Mouse (Mus musculus) megakaryocyte progenitor cell, adult 5-6 weeks (primary cell): ENCODE results near the gene Ltbp3. TPM values are rescaled to one million over a fixed set of nuclear protein-coding genes. Genes with fewer than 3 reads are reported as not detected.
A peak's percentile ranks its signal among the peaks of the same experiment; 100 is the strongest.

Experiments used
- ATAC-seq: replicated peaks from 2 replicates; pipeline ENCODE4 v1.8.0; 2016; ENCODE audit warnings: mild to moderate bottlenecking, moderate TSS enrichment, inconsistent platforms; ENCODE audit not compliant: poor library complexity
- total RNA-seq, 2 experiments: library from RNA; stranded (forward) in 1 of 2; stranded (reverse) in 1 of 2; fragments of 157-497, 149-512 nt in 1 of 2; fragments of 200-1000 nt in 1 of 2; gene quantifications; 2 replicates each; pipeline versions ENCODE4 v1.2.3 to v1.2.4; 2015 to 2017

The Ltbp3 gene
- total RNA-seq, 2 experiments from 2014 or later = 2.7 to 7.6 TPM

DNA sequence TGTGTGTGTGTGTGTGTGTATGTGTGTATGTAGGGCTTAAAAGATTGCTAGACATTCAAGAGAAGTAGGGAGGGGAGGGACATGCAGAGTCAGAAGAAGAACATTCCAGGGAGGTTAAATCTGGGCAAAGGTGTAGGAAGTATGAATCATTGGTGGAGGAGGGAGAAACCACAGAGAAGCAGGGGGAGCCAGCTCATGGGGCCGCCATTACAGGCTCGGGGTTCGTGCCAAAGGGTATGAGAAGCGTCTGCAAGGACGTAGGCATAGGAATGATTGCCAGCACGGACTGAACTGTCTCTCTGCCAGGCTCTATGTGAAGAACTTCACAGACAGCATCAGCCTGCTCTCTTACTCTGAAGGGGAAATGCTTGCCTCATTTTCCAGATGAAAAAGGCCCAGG, 8.8 kb downstream of the Ltbp3 start:
- ATAC-seq = no peak

DNA sequence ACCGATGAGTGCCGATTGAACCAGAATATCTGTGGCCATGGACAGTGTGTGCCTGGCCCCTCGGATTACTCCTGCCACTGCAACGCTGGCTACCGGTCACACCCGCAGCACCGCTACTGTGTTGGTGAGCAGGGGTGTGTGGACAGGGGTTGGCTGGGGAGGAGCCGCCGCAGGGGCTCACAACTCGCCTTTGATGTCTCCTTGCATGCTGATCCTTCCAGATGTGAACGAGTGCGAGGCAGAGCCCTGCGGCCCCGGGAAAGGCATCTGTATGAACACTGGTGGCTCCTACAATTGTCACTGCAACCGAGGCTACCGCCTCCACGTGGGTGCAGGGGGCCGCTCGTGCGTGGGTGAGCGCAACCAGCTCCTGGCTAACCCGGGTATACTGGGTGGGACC, 10.2 kb downstream of the Ltbp3 start:
- no peak for ATAC-seq

DNA sequence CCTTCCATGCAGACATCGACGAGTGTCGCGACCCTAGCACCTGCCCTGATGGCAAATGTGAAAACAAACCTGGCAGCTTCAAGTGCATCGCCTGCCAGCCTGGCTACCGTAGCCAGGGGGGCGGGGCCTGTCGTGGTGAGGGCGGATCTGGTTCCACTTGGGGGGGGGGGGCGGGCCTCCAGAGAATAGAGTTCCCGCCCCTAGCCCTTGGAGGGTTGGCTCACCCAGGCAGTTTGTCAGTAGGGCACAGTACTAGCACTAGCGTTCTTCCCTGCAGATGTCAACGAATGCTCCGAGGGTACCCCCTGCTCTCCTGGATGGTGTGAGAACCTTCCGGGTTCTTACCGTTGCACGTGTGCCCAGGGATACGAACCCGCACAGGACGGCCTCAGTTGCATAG, 11.0 kb downstream of the Ltbp3 start:
- ATAC-seq = peak; percentile 29; the same call in 1 of the 2 replicates

GRCm38 (mm10) chr19:5756321-5756985, 15.7 kb downstream of the Ltbp3 start:
- ATAC-seq = peak; percentile 46

- no peak for ATAC-seq
Observed at GRCm38 (mm10) chr19:5756991-5757636, 16.4 kb downstream of the Ltbp3 start.

DNA sequence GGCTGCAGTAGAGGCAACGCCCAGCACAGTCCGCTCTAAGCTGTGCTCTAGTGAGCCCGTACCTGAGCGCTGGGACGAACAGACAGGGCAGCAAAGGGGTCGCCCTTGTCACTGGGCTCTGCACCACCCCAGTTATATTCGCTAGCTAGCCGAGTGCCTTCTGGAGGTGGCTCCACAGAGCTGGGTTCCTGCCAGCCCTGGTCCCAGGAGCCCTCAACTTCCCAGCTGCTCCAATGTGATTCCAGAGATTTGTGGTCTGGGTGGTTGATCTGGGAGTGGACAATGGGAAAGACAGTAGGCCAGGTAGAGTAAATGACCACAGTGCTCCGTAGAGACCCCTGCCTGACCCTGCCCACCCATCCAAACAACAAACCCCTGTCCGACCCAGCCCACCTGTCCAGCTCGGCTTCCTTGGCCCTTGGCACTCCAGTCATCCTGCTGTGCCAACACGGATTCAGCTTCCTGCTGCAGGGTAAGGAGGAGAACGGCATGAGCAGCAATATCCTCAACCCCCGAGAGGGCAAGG, 18.2 kb downstream of the Ltbp3 start:
- no peak for ATAC-seq

GRCm38 (mm10) chr19:5763163-5763562, 22.5 kb downstream of the Ltbp3 start:
- ATAC-seq = no peak

DNA sequence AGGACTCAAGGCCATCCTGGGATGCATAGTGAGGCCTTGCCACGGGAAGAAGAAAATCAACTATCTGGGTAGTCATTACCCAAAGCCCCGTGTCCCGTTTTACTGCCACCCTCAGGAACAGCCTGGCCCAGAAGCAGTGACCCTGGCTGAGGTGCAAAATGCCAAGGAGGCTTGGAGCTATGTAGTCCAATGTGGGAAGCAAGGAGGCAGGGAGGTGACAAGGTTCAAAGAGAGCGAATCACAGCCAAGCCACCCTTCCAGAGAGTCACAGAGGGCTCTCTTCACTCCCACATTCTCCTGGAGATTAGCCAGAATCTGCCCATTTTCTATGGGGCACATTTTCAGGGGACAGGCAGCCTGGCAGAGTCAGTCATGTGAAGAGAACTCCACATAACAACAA, 26.6 kb downstream of the Ltbp3 start:
- no peak for ATAC-seq

DNA sequence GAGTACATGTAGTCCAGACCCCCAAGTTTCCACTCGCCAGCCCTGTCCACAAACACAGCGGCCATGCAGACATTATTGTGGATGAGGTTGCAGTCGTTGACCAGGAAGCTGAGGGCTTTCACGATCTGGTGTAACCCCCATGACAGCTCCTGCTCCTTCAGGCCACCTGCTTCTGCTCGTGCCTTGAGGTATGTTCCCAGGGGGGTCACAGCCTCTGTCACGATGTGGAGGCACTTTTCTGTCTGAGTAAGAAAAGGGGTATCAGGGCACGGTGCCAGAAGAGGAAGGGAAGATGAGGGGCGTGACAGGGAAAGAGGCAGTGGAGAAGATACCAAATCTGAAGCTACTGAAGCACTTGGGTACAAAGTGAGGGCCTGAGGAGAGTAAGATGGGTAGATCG, 29.6 kb downstream of the Ltbp3 start:
- ATAC-seq = no peak

DNA sequence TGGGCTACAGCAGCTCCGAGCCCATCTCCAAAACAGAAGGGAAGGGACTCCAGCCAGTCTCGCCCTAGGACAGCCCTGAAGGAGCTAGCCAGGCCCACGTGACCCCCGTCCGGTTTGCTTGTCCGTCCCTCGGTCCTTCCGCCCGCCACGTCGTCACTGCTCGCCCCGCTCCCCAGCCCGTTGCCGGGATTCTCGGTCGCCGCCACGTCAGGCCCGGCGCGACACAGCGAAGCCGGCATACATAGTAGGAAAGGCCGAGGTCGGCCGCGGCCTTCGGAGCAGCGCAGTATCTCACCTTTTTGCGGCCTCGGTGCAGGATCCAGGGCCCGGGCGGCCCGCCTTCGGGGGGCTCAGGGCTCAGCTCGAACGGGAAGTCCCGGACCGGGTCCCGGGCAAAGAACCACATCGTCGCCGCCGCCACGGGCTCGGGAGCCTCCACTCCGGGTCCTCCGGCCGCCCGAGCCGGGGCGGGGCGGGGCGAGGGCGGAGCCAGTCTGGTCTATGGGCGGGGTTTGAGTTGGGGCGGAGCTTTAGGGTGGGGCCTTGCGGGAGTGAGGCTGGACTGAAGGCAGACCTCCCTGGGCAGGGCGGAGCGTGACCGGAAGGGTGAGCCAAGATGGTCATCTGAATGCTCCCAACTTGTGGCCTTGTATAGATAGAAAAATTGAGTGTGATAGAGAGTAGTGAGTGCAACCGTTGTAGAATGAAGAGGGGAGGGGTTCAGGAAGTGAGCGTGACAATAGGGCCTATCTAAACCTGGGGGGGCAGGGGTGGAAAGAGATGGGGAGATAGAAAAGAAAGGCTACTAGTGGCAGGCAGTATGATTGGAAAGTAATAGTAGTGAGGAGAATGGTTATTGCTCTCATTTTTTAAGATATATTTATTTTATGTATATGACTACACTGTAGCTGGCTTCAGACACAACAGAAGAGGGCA, 30.5 kb downstream of the Ltbp3 start, which contains the start of gene Scyl1:
Scyl1 (minus strand) TSS at position 495 of the 936 bp plus-strand sequence.
- peak; percentile 99 for ATAC-seq

GRCm38 (mm10) chr19:5777387-5778032, 36.8 kb downstream of the Ltbp3 start:
- ATAC-seq = no peak

DNA sequence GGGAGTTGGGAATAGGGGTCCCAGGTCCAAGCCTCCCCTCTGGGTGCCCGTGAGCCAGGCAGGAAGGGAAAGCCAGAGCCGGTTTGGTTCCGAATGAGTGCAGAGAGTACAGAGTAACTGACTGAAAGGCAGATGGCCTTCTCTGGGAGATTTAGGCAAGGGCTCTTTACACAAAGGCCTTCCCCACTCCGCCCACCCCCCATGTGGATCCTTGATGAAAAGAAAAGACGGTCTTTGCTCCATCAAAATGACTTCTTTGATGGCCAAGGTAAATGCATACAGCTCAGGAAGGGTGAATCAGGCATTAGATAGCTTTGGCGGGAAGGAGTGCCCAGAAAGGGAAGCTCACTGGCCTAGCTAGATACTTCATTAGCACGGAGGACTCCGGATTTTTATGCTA, 37.6 kb downstream of the Ltbp3 start:
- no peak for ATAC-seq

GRCm38 (mm10) chr19:5780203-5780602, 39.5 kb downstream of the Ltbp3 start:
- no peak for ATAC-seq

GRCm38 (mm10) chr19:5781532-5781931, 40.8 kb downstream of the Ltbp3 start:
- no peak for ATAC-seq

- no peak for ATAC-seq
Observed at GRCm38 (mm10) chr19:5782121-5782520, 41.4 kb downstream of the Ltbp3 start.

DNA sequence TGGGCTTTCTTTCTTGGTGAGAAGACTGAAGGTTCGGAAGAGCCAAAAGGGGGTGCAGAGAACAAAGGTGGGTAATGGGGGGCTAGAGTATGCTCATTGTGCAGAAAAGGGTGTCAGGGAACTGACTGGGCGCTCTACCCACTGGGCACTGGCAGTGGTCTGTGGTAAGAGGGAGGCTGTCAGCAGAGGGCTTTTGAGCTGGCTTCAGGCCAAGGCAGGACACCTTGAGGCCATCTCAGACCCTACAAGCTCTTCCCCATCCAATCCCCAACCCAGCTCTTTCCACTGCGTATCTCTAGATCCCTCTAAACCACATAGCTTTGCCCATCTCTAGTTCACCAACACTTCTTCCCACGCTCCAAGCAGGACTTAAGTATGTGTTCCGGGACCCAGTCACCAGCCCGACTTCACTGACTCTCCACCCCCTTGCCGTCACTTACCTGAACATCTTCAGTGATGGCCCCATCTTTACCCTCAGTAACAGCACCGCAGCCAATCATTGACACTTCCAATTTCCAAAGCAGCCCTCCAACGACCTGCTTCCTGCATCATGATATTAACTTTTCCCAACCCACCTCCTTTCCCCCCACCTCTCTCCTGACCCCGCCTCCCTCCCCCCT, 44.4 kb downstream of the Ltbp3 start:
- no peak for ATAC-seq

- ATAC-seq = peak; percentile 93
Observed at GRCm38 (mm10) chr19:5786441-5787114, 45.9 kb downstream of the Ltbp3 start.

- peak; percentile 90 for ATAC-seq
Observed at GRCm38 (mm10) chr19:5787128-5787635, 46.5 kb downstream of the Ltbp3 start.

- no peak for ATAC-seq
Observed at GRCm38 (mm10) chr19:5787920-5788319, 47.2 kb downstream of the Ltbp3 start.

- no peak for ATAC-seq
Observed at GRCm38 (mm10) chr19:5788620-5789019, 47.9 kb downstream of the Ltbp3 start.
